Mouse (Mus musculus) stomach, postnatal 0 days (tissue): Measurements from ENCODE around the gene Osm.

ENCODE experiments used
- CTCF ChIP-seq: IDR thresholded peaks from 2 replicates; pipeline ENCODE4 v1.5.1; 2016; ENCODE audit warnings: antibody characterized with exemption, low read depth, mild to moderate bottlenecking, moderate library complexity
- EP300 ChIP-seq: optimal IDR thresholded peaks from 2 replicates; pipeline ENCODE3; 2016; ENCODE audit warnings: antibody characterized with exemption

DNA sequence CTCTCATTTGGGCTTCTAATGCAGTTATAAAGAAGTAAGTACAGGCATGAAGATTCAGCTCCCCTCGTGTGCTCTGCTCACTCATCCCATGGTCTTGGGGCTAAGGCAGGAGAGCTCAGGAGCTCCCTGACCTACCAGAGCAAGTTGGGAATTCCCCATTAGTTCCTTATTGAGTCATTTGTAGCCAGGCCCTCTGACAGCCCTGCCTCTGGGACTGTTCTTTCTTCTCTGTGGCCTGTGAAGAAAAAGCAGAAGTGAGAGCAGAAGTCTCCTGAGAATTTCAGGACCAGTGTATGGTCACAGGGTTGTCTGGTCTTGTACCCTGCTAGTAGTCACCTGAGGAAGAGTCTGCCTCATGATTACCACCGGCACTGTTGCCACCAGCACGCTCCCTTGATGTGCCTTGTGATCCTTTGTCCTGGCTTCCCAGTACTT lies 40.6 kb upstream of the Osm start:
- TF ChIP-seq CTCF (no peak), EP300 (no peak)
